ENCODE assay signal across 11 mouse cellular contexts in the genomic region with DNA sequence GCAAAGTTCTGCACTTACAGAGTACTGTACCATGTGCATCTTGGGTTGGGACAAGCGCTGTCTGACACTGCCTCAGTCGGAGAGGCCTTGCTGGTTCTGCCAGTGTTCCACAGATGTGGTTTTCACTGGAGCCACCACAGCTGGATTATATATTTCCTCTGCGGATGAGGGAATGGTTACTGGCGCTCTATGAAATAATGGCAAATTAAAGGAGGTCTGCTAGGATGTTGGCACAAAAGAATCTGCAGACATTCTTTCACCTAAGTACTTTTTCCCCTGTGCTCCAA. TPM values are rescaled to one million over a fixed set of nuclear protein-coding genes. Genes with fewer than 3 reads are reported as not detected.
DNase-seq lines count a peak whose midpoint lies in the region; ATAC-seq and TF ChIP-seq lines count a peak whose summit lies in the region.
"Had no signal": no experiment of that assay in that cellular context is flagged by ENCODE, and none has a peak within 500 bp of the region (broad histone marks: within the 10 kb centered on the region; RNA-seq: fewer than 3 reads in every experiment).

No protein-coding gene starts in this region.

- peak overlapping the region; percentile 34 for H3ac ChIP-seq in myocyte (ENCODE audit: control insufficient read depth, insufficient read length)

- no peak overlapping the region; the same call in 1 of the 2 replicates for H3K9ac ChIP-seq in kidney, embryonic 16.5 days (replicated peaks; ENCODE audit: low read length)
- peak overlapping the region; percentile 80 for H3K9ac ChIP-seq in embryonic facial prominence, embryonic 14.5 days (ENCODE audit: low read depth, low read length)
- no peak overlapping the region for H3K9ac ChIP-seq in hindbrain, embryonic 14.5 days

- peak overlapping the region; percentile 66 for H3K4me3 ChIP-seq in kidney, embryonic 16.5 days (ENCODE audit: low read length)
- H3K4me3 ChIP-seq in embryonic facial prominence, embryonic 14.5 days (ENCODE audit: low read depth, low read length), result peak overlapping the region; percentile 59
- H3K4me3 ChIP-seq in hindbrain, embryonic 14.5 days (replicated peaks; ENCODE audit: low read length), result peak overlapping the region; percentile 51
- H3K4me3 ChIP-seq in myocyte, result peak overlapping the region; percentile 82

- peaks cover 10% of the 10 kb centered on the region for H3K27me3 ChIP-seq in kidney, embryonic 16.5 days (ENCODE audit: insufficient read depth, low read length)
- no peaks in the 10 kb centered on the region for H3K27me3 ChIP-seq in embryonic facial prominence, embryonic 14.5 days (replicated peaks; ENCODE audit: control insufficient read depth, insufficient read depth, low read length)
- H3K27me3 ChIP-seq in hindbrain, embryonic 14.5 days (ENCODE audit: control insufficient read depth, insufficient read depth, low read length), result 0 out of 2 replicates have a peak, but pooled peaks cover 4% of the 10 kb centered on the region
- H3K27me3 ChIP-seq in myocyte (ENCODE audit: control insufficient read depth, insufficient read depth, insufficient read length), result no peaks in the 10 kb centered on the region

- peaks cover 63% of the 10 kb centered on the region for H3K79me2 ChIP-seq in myocyte (ENCODE audit: control insufficient read depth, insufficient read depth)

- peaks cover 15% of the 10 kb centered on the region for H3K4me1 ChIP-seq in kidney, embryonic 16.5 days (ENCODE audit: insufficient read depth, low read length)
- peaks cover 22% of the 10 kb centered on the region for H3K4me1 ChIP-seq in embryonic facial prominence, embryonic 14.5 days (ENCODE audit: control insufficient read depth, insufficient read depth, low read length)
- peaks cover 10% of the 10 kb centered on the region; the same call in 1 of the 2 replicates for H3K4me1 ChIP-seq in hindbrain, embryonic 14.5 days (replicated peaks; ENCODE audit: control insufficient read depth, insufficient read depth, low read length)

- H3K27ac ChIP-seq in kidney, embryonic 16.5 days (ENCODE audit: low read length), result no peak overlapping the region
- H3K27ac ChIP-seq in embryonic facial prominence, embryonic 14.5 days (replicated peaks; ENCODE audit: low read depth, low read length), result peak overlapping the region; percentile 91
- no peak overlapping the region for H3K27ac ChIP-seq in hindbrain, embryonic 14.5 days
- H3K27ac ChIP-seq: left cerebral cortex, adult 2 months had no signal

- H3K4me2 ChIP-seq in kidney, embryonic 16.5 days (replicated peaks; ENCODE audit: low read depth, low read length), result peak overlapping the region; percentile 93
- H3K4me2 ChIP-seq in embryonic facial prominence, embryonic 14.5 days (ENCODE audit: low read depth, low read length), result peak overlapping the region; percentile 76
- H3K4me2 ChIP-seq in hindbrain, embryonic 14.5 days (replicated peaks), result peak overlapping the region; percentile 85
- peak overlapping the region; percentile 94 for H3K4me2 ChIP-seq in myocyte (ENCODE audit: low read depth)

- no peak for ATAC-seq in kidney, embryonic 16.5 days (ENCODE audit: low FRiP score, low TSS enrichment)
- no peak for ATAC-seq in embryonic facial prominence, embryonic 14.5 days (ENCODE audit: low read depth)
- ATAC-seq in hindbrain, embryonic 14.5 days (ENCODE audit: low FRiP score), result no peak

- WGBS in kidney, embryonic 16.5 days, result 86% methylated on average over 4 of the region's 4 CpGs
- 37% methylated on average over 4 of the region's 4 CpGs for WGBS in embryonic facial prominence, embryonic 14.5 days
- 86% methylated on average over 4 of the region's 4 CpGs for WGBS in hindbrain, embryonic 14.5 days

- H3K36me3 ChIP-seq in kidney, embryonic 16.5 days (ENCODE audit: insufficient read depth, low read length), result no peaks in the 10 kb centered on the region
- no peaks in the 10 kb centered on the region for H3K36me3 ChIP-seq in embryonic facial prominence, embryonic 14.5 days (ENCODE audit: control insufficient read depth, insufficient read depth, low read length)
- H3K36me3 ChIP-seq in hindbrain, embryonic 14.5 days (replicated peaks; ENCODE audit: control insufficient read depth, insufficient read depth), result no peaks in the 10 kb centered on the region
- peaks cover 8% of the 10 kb centered on the region for H3K36me3 ChIP-seq in myocyte (ENCODE audit: control insufficient read depth, insufficient read depth)
- H3K36me3 ChIP-seq: G1E had no signal

- no peak for DNase-seq in kidney, postnatal 10 days
- peak; percentile 78 for DNase-seq in embryonic facial prominence, embryonic 14.5 days (ENCODE audit: low spot score)
- DNase-seq in hindbrain, embryonic 14.5 days (ENCODE audit: low spot score), result no peak
- no peak for DNase-seq in ovary, postnatal 14 days (ENCODE audit: low spot score)
- no peak for DNase-seq in urinary bladder, postnatal 25 days (ENCODE audit: low spot score)
- DNase-seq: retina, postnatal 1 day; thymus, postnatal 14 days had no signal

- H3K9me3 ChIP-seq in kidney, embryonic 16.5 days (ENCODE audit: low read length), result no peaks in the 10 kb centered on the region
- H3K9me3 ChIP-seq in embryonic facial prominence, embryonic 14.5 days (ENCODE audit: control insufficient read depth, low read length), result no peaks in the 10 kb centered on the region
- H3K9me3 ChIP-seq in hindbrain, embryonic 14.5 days (ENCODE audit: control insufficient read depth, low read length), result no peaks in the 10 kb centered on the region

- no peak for TF ChIP-seq POLR2A in myocyte (IDR thresholded peaks at IDR 0.05; ENCODE audit: insufficient read length, low read depth)

TF ChIP-seq in myocyte, 11 proteins besides CTCF, POLR2A, EP300 and RAD21:
- TF ChIP-seq TCF12 (IDR thresholded peaks at IDR 0.05; ENCODE audit: insufficient read depth, poor library complexity, severe bottlenecking), result no peak

RNA-seq across cellular contexts. Expression of a gene that starts 1.0 kb away (rescaled TPM):
- 21.4 and 21.8 TPM in 2 replicates for polyA plus RNA-seq in kidney, embryonic 16.5 days (2015; fragmentation: Nextera tagmentation; extraction: Ambion mirVana)
- 25.4 and 27.7 TPM in 2 replicates for polyA plus RNA-seq in embryonic facial prominence, embryonic 14.5 days (2014; fragmentation: Nextera tagmentation; extraction: Ambion mirVana)
- 12.1 and 12.6 TPM in 2 replicates for polyA plus RNA-seq in hindbrain, embryonic 14.5 days (2014; fragmentation: Nextera tagmentation; extraction: Ambion mirVana)
- polyA plus RNA-seq in myocyte (2012; fragmentation: generic; extraction: Trizol), result 6.5 TPM
- polyA plus RNA-seq: G1E had no signal
